Mouse (Mus musculus): ENCODE results near the gene Gm16181. TPM values are rescaled to one million over a fixed set of nuclear protein-coding genes. Genes with fewer than 3 reads are reported as not detected.

The Gm16181 gene
- total RNA-seq, 2 experiments from 2014 or later, result 0.82 TPM; not detected in 1

GRCm38 (mm10) chr17:35245731-35246623 lies 25.3 kb downstream of the Gm16181 start:
- ATAC-seq (replicated peaks; ENCODE audit: poor library complexity, severe bottlenecking), result no peak

GRCm38 (mm10) chr17:35247144-35247543 lies 26.5 kb downstream of the Gm16181 start:
- no peak for ATAC-seq (replicated peaks; ENCODE audit: poor library complexity, severe bottlenecking)

GRCm38 (mm10) chr17:35248986-35249385 lies 28.4 kb downstream of the Gm16181 start:
- ATAC-seq (replicated peaks; ENCODE audit: poor library complexity, severe bottlenecking), result no peak

- no peak for ATAC-seq (replicated peaks; ENCODE audit: poor library complexity, severe bottlenecking)
Observed at GRCm38 (mm10) chr17:35249451-35250197, 29.0 kb downstream of the Gm16181 start.

GRCm38 (mm10) chr17:35250348-35251120 lies 29.9 kb downstream of the Gm16181 start:
- no peak for ATAC-seq (replicated peaks; ENCODE audit: poor library complexity, severe bottlenecking)

- peak; percentile 59 for ATAC-seq (replicated peaks; ENCODE audit: poor library complexity, severe bottlenecking)
Observed at GRCm38 (mm10) chr17:35251162-35251719, 30.6 kb downstream of the Gm16181 start.

GRCm38 (mm10) chr17:35251981-35252380 lies 31.3 kb downstream of the Gm16181 start:
- ATAC-seq (replicated peaks; ENCODE audit: poor library complexity, severe bottlenecking), result no peak

- ATAC-seq (replicated peaks; ENCODE audit: poor library complexity, severe bottlenecking), result no peak
Observed at GRCm38 (mm10) chr17:35252619-35253292, 32.1 kb downstream of the Gm16181 start.

GRCm38 (mm10) chr17:35253293-35254093 lies 32.9 kb downstream of the Gm16181 start:
- no peak for ATAC-seq (replicated peaks; ENCODE audit: poor library complexity, severe bottlenecking)

GRCm38 (mm10) chr17:35254241-35255098 lies 33.8 kb downstream of the Gm16181 start:
- ATAC-seq (replicated peaks; ENCODE audit: poor library complexity, severe bottlenecking), result peak; percentile 39

GRCm38 (mm10) chr17:35255301-35255700 lies 34.7 kb downstream of the Gm16181 start:
- no peak for ATAC-seq (replicated peaks; ENCODE audit: poor library complexity, severe bottlenecking)

GRCm38 (mm10) chr17:35255704-35256103 lies 35.1 kb downstream of the Gm16181 start:
- ATAC-seq (replicated peaks; ENCODE audit: poor library complexity, severe bottlenecking), result no peak

- no peak for ATAC-seq (replicated peaks; ENCODE audit: poor library complexity, severe bottlenecking)
Observed at GRCm38 (mm10) chr17:35257378-35257777, 36.7 kb downstream of the Gm16181 start.

GRCm38 (mm10) chr17:35257824-35258491 lies 37.3 kb downstream of the Gm16181 start:
- peak; percentile 31 for ATAC-seq (replicated peaks; ENCODE audit: poor library complexity, severe bottlenecking)

- peak; percentile 69 for ATAC-seq (replicated peaks; ENCODE audit: poor library complexity, severe bottlenecking)
Observed at GRCm38 (mm10) chr17:35258492-35259478, 38.2 kb downstream of the Gm16181 start.

GRCm38 (mm10) chr17:35259621-35260020 lies 39.0 kb downstream of the Gm16181 start:
- ATAC-seq (replicated peaks; ENCODE audit: poor library complexity, severe bottlenecking), result no peak
